Mouse (Mus musculus): ENCODE data around the gene Hoxb3. TPM values are rescaled to one million over a fixed set of nuclear protein-coding genes. Genes with fewer than 3 reads are reported as not detected.

Gene Hoxb3
- polyA plus RNA-seq, 2 experiments from 2014 or later, result not detected

DNA sequence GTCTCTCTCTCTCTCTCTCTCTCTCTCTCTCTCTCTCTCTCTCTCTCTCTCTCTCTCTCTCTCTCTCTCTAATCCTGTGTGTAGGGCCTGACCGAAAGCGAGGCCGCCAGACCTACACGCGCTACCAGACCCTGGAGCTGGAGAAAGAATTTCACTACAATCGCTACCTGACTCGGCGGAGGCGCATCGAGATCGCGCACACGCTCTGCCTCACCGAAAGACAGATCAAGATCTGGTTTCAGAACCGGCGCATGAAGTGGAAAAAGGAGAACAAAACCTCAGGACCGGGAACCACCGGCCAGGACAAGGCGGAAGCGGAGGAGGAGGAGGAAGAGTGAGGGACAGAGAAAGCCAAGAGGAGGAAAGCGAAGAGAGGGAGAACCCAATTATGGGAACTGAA, 33.8 kb upstream of the Hoxb3 start:
- no peak for ATAC-seq

GRCm38 (mm10) chr11:96289837-96290236, 33.3 kb upstream of the Hoxb3 start:
- no peak for ATAC-seq

DNA sequence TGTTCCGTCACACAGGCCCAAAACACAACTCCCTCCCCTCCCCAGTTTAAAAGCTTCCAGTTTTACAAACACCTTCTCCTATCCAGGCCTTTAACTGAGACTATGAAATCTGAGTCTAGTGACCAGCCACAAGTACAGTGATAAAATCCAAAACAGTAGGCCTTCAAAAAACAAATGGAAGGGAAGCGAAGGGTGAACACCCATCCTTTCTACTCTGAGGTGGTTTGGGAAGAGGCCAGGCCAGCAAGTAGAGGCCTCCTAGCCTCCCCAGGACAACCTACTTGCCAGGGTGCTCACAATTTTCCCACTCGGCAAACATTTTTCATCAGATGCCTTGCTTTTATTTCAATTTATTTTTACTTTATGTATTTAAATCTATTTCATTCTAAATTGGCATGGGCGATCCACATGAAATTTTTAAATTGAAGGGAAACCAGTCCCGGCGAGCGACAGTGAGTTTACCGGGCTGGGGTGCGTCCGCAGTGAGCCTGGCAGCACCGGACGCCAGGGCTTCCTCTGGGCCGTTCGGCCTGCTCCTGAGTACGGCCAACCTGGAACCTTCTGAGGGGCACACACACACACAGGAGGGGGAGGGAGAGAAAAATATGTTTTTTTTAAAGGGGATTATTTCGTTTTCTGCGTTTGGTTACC, 32.3 kb upstream of the Hoxb3 start:
- ATAC-seq, result no peak

DNA sequence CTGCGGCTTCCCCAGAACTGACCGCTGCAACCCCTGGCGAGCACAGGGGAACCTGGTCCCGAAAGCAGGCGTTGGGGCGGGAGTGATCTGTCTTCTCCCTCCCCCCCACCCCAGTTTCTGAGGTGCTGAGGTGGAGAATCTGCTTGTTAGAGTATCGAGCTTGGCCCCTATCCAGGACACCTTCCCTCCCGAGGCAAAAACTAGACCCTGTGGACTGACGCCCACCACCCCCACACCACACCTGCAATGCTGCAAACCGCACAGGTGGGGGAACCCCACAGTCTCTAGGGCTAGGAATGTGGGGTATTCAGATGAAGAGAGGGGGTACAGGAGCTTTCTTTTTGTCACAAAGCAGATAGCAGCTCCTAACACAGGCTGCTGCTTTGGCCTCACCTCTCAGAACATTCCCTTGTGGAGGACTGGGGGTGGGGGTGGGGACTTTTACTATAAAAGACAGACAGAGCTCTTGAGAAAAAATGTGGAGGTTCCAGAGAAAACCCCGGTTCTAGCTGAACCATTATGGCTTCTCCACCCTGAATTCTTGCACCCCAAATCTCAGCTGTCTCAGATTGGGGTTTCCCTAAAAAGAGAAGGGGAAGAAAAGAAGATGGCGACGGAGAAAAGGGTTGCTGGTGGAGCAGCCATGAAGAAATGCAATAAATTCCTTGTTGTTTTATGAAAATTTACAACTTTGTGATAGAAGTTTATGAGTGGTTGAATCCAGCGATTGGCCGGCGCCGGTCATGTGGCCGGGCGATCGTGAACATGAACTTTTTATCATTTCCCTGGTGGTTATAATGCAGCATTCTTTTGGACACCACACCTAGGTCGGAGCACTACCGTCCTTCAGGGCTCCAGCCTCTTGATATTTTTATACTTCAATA, 31.2 kb upstream of the Hoxb3 start, which contains the start of gene Hoxb6:
Hoxb6 (plus strand) TSS at position 796 of the 884 bp plus-strand sequence.
- ATAC-seq, result no peak

GRCm38 (mm10) chr11:96292565-96293301, 30.4 kb upstream of the Hoxb3 start:
- ATAC-seq, result no peak

DNA sequence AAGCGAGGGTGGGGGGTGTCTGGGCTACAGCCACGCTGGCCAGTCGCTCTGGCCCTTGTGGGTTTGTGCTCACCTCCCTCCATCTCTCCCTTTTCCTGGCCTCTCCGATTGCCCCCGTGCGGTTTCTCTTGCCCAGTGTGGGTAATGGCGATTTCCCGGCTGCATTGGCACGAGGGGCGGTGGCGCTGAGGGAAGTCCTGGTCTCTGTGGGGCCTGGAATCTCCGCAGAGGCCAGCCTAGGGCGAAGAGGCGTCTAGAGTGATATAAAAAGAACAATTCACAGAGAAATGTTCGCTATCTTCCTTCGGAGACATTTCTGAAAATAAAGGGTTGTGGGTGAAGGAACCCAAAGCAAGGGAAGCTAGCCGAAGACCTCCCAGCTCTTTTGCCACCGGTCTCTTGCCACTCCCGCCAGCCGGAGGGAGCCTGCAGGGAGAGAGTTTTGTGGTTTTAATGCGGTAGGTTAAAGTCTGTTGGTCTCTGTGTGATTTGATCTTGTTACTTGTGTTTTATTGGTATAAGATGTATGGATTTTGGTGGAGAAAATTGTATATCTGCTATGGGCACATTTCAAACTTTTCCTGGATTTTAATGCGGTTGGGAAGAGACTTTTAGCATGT, 29.7 kb upstream of the Hoxb3 start:
- no peak for ATAC-seq

- ATAC-seq, result peak; percentile 57
Observed at GRCm38 (mm10) chr11:96294245-96295091, 28.7 kb upstream of the Hoxb3 start.

- ATAC-seq, result no peak
Observed at GRCm38 (mm10) chr11:96295092-96295835, 27.9 kb upstream of the Hoxb3 start.

DNA sequence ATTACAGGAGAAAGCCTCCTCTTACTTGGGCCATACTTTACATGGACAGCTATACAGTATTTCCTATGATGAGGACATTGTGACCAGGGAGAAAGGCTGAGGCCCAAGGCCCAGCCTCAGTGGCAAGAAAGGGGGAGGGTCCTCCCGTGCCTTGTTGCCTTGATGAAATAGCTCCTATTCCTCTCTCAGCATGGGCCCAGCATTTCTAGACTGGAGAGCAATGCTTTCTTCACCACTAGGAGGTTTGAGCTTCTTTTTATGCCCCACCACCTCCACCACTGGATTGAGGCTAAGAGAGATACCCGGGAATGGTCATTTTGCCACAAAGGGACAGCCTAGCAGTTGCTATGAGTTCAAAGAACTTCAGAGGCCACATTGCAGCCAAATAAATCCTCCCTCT, 26.1 kb upstream of the Hoxb3 start:
- ATAC-seq, result no peak

DNA sequence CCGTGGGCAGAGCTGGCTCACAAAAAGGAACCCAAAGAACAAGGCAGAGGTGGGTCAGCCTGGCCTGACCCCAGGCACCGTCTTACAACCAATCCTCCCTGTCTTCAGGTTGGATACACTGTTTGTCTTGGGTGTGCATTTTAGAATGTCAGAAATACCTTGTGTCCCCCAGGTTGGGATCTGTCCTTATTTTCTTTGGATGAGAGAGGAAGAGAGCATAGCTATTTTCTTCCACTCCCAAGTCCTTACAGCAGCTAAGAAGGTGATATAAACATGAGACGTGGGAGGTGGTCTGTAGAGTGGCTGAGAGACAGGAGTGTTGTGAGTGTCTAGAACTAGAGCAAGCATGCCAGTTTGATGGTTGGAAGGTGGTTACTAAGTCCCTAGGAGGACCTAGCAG, 25.7 kb upstream of the Hoxb3 start:
- ATAC-seq, result no peak

- ATAC-seq, result no peak
Observed at GRCm38 (mm10) chr11:96297968-96298635, 25.0 kb upstream of the Hoxb3 start.

GRCm38 (mm10) chr11:96298895-96299667, 24.0 kb upstream of the Hoxb3 start:
- ATAC-seq, result no peak

- no peak for ATAC-seq
Observed at GRCm38 (mm10) chr11:96299781-96300180, 23.3 kb upstream of the Hoxb3 start.

DNA sequence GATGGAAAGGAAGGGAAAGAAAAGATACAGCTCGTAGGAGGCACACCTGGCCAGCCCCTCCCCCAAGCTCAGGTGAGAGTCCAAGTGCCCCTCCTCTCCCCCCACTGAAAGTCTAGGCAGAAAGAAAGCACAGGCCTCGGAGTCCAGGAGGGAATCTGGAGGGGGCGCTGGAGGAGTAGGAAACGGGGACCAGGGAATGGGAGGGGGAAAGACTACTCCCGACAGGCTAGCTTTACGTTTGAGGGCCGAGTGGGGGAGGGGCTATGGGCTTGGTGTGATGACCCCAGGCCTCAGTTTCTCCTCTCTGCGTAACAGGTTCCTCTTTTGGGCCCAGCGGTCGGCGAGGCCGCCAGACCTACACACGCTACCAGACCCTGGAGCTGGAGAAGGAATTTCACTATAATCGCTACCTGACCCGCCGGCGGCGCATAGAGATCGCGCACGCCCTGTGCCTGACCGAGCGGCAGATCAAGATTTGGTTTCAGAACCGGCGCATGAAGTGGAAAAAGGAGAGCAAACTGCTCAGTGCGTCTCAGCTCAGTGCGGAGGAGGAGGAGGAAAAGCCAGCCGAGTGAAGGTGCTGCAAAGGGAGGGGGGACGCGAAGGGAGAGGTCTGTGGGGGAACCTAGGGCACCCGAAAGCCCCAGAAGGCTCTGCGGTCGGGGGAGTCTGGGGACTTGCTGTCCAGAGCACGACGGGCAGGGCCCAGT, 22.6 kb upstream of the Hoxb3 start:
- no peak for ATAC-seq

DNA sequence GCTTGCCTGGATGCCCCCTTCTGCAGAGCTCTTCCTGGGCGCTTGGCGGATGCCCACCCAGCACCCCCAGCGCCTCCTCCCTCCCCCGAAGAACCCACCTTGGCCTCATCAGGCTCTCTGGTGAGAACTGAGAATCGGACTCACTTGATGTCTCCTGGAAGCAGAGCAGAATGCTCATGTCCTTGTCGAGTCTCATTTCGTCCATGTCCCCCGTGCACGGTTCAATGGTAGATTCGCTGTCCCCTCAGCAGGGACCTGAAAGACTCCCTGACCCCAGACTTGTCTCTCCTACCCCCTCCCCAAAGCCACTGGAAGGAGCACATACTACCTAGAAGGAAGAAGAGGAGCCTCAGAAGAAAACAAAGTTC, 22.1 kb upstream of the Hoxb3 start:
- ATAC-seq, result no peak

DNA sequence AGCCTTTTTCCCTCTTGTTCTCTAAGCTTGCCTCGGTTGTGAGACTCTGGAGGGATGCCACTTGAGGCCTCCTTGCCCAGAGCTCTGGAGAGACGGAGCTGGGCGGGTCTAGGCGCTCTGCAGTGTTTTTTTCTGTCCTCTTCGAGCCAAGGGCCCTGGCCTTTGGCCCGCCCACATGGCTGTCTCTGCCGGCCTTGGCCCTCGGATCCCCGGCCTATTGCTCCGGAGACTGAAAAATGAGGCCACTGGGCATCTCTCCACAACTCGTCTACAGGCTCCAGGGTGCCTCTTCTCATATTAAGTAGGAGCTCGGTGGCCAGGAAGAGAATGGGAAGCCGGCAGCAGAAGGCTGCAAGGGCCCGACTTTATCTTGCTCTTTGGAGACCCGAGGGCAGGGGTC, 21.3 kb upstream of the Hoxb3 start:
- ATAC-seq, result no peak

GRCm38 (mm10) chr11:96302381-96303150, 20.6 kb upstream of the Hoxb3 start:
- ATAC-seq, result no peak
